Mouse (Mus musculus) myocyte (in vitro differentiated cells): ENCODE results near the gene Clhc1.
"Not testable (repeated sequence)": the region's sequence is repeated elsewhere in the genome, so short reads cannot be mapped to it uniquely, and the experiment has no call there.

Experiments used
- CEBPB ChIP-seq: IDR thresholded peaks from 2 replicates; pipeline ENCODE4 v1.6.1; 2011; ENCODE audit warnings: mild to moderate bottlenecking, moderate library complexity; ENCODE audit not compliant: poor library complexity, insufficient read depth, severe bottlenecking
- E2F4 ChIP-seq: IDR thresholded peaks from one replicate; pipeline ENCODE4 v1.6.1; 2011; ENCODE audit warnings: mild to moderate bottlenecking, control low read depth, moderate library complexity; ENCODE audit not compliant: insufficient read depth
- MAX ChIP-seq: IDR thresholded peaks from one replicate; pipeline ENCODE4 v1.6.1; 2011; ENCODE audit warnings: low read depth, mild to moderate bottlenecking, control low read depth
- MYOD1 ChIP-seq, 3 experiments: IDR thresholded peaks; one replicate each; pipeline ENCODE4 v1.6.1; 2011; ENCODE audit warnings: control low read depth in 2 of 3, low read depth in 2 of 3, mild to moderate bottlenecking in 2 of 3, moderate library complexity in 1 of 3; ENCODE audit not compliant: insufficient read length in 2 of 3, control insufficient read depth in 1 of 3
- POLR2A ChIP-seq: IDR thresholded peaks from one replicate; pipeline ENCODE4 v1.6.1; 2011; ENCODE audit warnings: low read depth, mild to moderate bottlenecking, control low read depth, moderate library complexity; ENCODE audit not compliant: insufficient read length
- REST ChIP-seq: IDR thresholded peaks from one replicate; pipeline ENCODE4 v1.6.1; 2011; ENCODE audit warnings: mild to moderate bottlenecking, control low read depth, moderate library complexity; ENCODE audit not compliant: insufficient read depth, insufficient read length
- TCF12 ChIP-seq: IDR thresholded peaks from one replicate; pipeline ENCODE4 v1.6.1; 2011; ENCODE audit warnings: mild to moderate bottlenecking, control low read depth; ENCODE audit not compliant: poor library complexity, insufficient read depth, severe bottlenecking
- USF1 ChIP-seq: IDR thresholded peaks from one replicate; pipeline ENCODE4 v1.6.1; 2011; ENCODE audit warnings: low read depth, mild to moderate bottlenecking, control low read depth, moderate library complexity

- TF ChIP-seq TCF12; CEBPB; POLR2A; USF1; MAX; REST; E2F4; MYOD1 (IDR thresholded peaks at IDR 0.05; ENCODE audit: control insufficient read depth in 1 of 3, insufficient read length in 2 of 3, low read depth in 2 of 3): not testable (repeated sequence)
Observed at GRCm38 (mm10) chr11:29546297-29546696, 1.5 kb upstream of the Clhc1 start.
